Mouse (Mus musculus) ES-E14 (cell line): ENCODE data around the gene Higd1b. TPM values are rescaled to one million over a fixed set of nuclear protein-coding genes. Genes with fewer than 3 reads are reported as not detected.

Source experiments
- DNase-seq: peaks from one replicate; pipeline ENCODE4 v3.0.0-alpha.2; 2013; ENCODE audit warnings: low read depth, low spot score
- H3K27ac ChIP-seq: 2 replicates; pipeline ENCODE4 v1.5.1; 2012; ENCODE audit warnings: low read depth, mild to moderate bottlenecking, low read length, moderate library complexity, mixed read lengths; ENCODE audit not compliant: poor library complexity, insufficient read depth, severe bottlenecking
- H3K36me3 ChIP-seq: 2 replicates; pipeline ENCODE4 v1.6.1; 2012; ENCODE audit warnings: mild to moderate bottlenecking, low read length, moderate library complexity, mixed read lengths; ENCODE audit not compliant: control insufficient read depth, poor library complexity, insufficient read depth, severe bottlenecking
- H3K4me1 ChIP-seq, 2 experiments: fragments of 150-350 bp in 1 of 2; sonication (generic) in 1 of 2; 2 replicates each; pipeline ENCODE4 v1.6.1; 2012; ENCODE audit warnings: low read length in 2 of 2, mild to moderate bottlenecking in 1 of 2, mixed read lengths in 1 of 2; ENCODE audit not compliant: control insufficient read depth in 2 of 2, insufficient read depth in 2 of 2, poor library complexity in 1 of 2
- H3K4me3 ChIP-seq, 2 experiments: fragments of 150-350 bp in 1 of 2; sonication (generic) in 1 of 2; 2 replicates each; pipeline ENCODE4 v1.5.1; 2012; ENCODE audit warnings: low read length in 2 of 2, low read depth in 1 of 2, mild to moderate bottlenecking in 1 of 2, mixed read lengths in 1 of 2; ENCODE audit not compliant: insufficient read depth in 1 of 2, poor library complexity in 1 of 2, severe bottlenecking in 1 of 2
- H3K9ac ChIP-seq: 2 replicates; pipeline ENCODE4 v1.6.1; 2012; ENCODE audit warnings: low read depth, mild to moderate bottlenecking, low read length, mixed read lengths; ENCODE audit not compliant: poor library complexity, insufficient read depth, severe bottlenecking
- H3K9me3 ChIP-seq: fragments of 150-350 bp; sonication (generic); 2 replicates; pipeline ENCODE4 v1.6.1; 2012; ENCODE audit warnings: low read depth, mild to moderate bottlenecking, low read length; ENCODE audit not compliant: control insufficient read depth, insufficient read depth
- CHD2 ChIP-seq: IDR thresholded peaks from 2 replicates; pipeline ENCODE4 v1.6.1; 2014; ENCODE audit warnings: mild to moderate bottlenecking, low read depth, low read length, inconsistent platforms
- HCFC1 ChIP-seq: IDR thresholded peaks from 2 replicates; pipeline ENCODE4 v1.6.1; 2012; ENCODE audit warnings: low read length, inconsistent platforms, borderline replicate concordance; ENCODE audit not compliant: insufficient read depth
- MAFK ChIP-seq: IDR thresholded peaks from 2 replicates; pipeline ENCODE4 v1.6.1; 2014; ENCODE audit warnings: mild to moderate bottlenecking, low read depth, low read length, inconsistent platforms; ENCODE audit not compliant: insufficient read depth
- ZC3H11A ChIP-seq: IDR thresholded peaks from 2 replicates; pipeline ENCODE4 v1.6.1; 2012; ENCODE audit warnings: low read depth, mild to moderate bottlenecking, inconsistent platforms, low read length, borderline replicate concordance
- ZNF384 ChIP-seq: IDR thresholded peaks from 2 replicates; pipeline ENCODE4 v1.6.1; 2012; ENCODE audit warnings: low read depth, low read length, inconsistent platforms
- in situ Hi-C, 2 experiments: fragments of 600-800 bp; cut with MboI; formaldehyde crosslinking; loops; one replicate each; pipeline ENCODE4 v1.15.1; 2025; ENCODE audit warnings: low sequenced_read_pairs in 2 of 2, inconsistent platforms in 1 of 2; ENCODE audit not compliant: unreplicated experiment in 2 of 2
- total RNA-seq: library from RNA; depleted of rRNA; stranded (reverse); fragments of 300-350 nt; gene quantifications from 2 replicates; pipeline ENCODE4 v1.2.3, GENCODE M21; 2012

Higd1b gene
- total RNA-seq, 1 experiment, result 1.0 TPM

- Histone ChIP-seq H3K4me3 (no peak overlapping the region), H3K4me1 (peaks cover 0 to 19% of the 10 kb centered on the region in 2 experiments; a peak in 2 of 4 replicates), H3K9me3 (no peaks in the 10 kb centered on the region), H3K9ac (no peak overlapping the region), H3K36me3 (no peaks in the 10 kb centered on the region), H3K27ac (no peak overlapping the region)
- peak; percentile 82 for TF ChIP-seq ZNF384
- no peak for TF ChIP-seq CHD2
- in situ Hi-C loops, result no loop called here
- no peak for DNase-seq
Observed at GRCm38 (mm10) chr11:102826476-102826875, 9.2 kb upstream of the Higd1b start.

- in situ Hi-C loops, result no loop called here
- Histone ChIP-seq H3K9me3 (no peaks in the 10 kb centered on the region), H3K9ac (no peak overlapping the region), H3K27ac (no peak overlapping the region), H3K4me3 (no peak overlapping the region), H3K36me3 (no peaks in the 10 kb centered on the region), H3K4me1 (peaks cover 0 to 18% of the 10 kb centered on the region in 2 experiments; a peak in 2 of 4 replicates)
- no peak for DNase-seq
- TF ChIP-seq HCFC1 (no peak), MAFK (no peak), ZNF384 (no peak), ZC3H11A (no peak), CHD2 (no peak)
Observed at GRCm38 (mm10) chr11:102827097-102827496, 8.6 kb upstream of the Higd1b start.

- Histone ChIP-seq H3K27ac (no peak overlapping the region), H3K9me3 (no peaks in the 10 kb centered on the region), H3K4me3 (no peak overlapping the region), H3K36me3 (no peaks in the 10 kb centered on the region), H3K4me1 (peaks cover 0 to 19% of the 10 kb centered on the region in 2 experiments; a peak in 2 of 4 replicates), H3K9ac (no peak overlapping the region)
- in situ Hi-C loops, result no loop called here
- DNase-seq, result no peak
- no peak for TF ChIP-seq ZC3H11A
- TF ChIP-seq HCFC1, result no peak
- no peak for TF ChIP-seq MAFK
- TF ChIP-seq ZNF384, result no peak
- no peak for TF ChIP-seq CHD2
Observed at GRCm38 (mm10) chr11:102830276-102830675, 5.4 kb upstream of the Higd1b start.

GRCm38 (mm10) chr11:102832700-102833297 is 2.9 kb upstream of the Higd1b start:
- in situ Hi-C loops, result no loop called here
- TF ChIP-seq CHD2 (no peak), ZC3H11A (no peak), ZNF384 (no peak), HCFC1 (no peak), MAFK (no peak)
- H3K9ac ChIP-seq, result no peak overlapping the region; the same call in 1 of the 2 replicates
- H3K27ac ChIP-seq, result no peak overlapping the region
- H3K4me1 ChIP-seq, result peaks cover 0 to 9% of the 10 kb centered on the region in 2 experiments; a peak in 2 of 4 replicates
- H3K36me3 ChIP-seq, result peaks cover 18% of the 10 kb centered on the region
- no peak for DNase-seq
- H3K4me3 ChIP-seq, result no peak overlapping the region
- no peaks in the 10 kb centered on the region for H3K9me3 ChIP-seq

- TF ChIP-seq ZNF384, result no peak
- TF ChIP-seq ZC3H11A, result no peak
- TF ChIP-seq MAFK, result no peak
- TF ChIP-seq HCFC1, result no peak
- TF ChIP-seq CHD2, result no peak
- no peaks in the 10 kb centered on the region for H3K9me3 ChIP-seq
- DNase-seq, result no peak
- no peak overlapping the region for H3K9ac ChIP-seq
- H3K36me3 ChIP-seq, result peaks cover 32% of the 10 kb centered on the region
- no peak overlapping the region for H3K4me3 ChIP-seq
- H3K4me1 ChIP-seq, result peaks cover 0 to 7% of the 10 kb centered on the region in 2 experiments; a peak in 1 of 4 replicates
- in situ Hi-C loops, result no loop called here
- no peak overlapping the region for H3K27ac ChIP-seq
Observed at GRCm38 (mm10) chr11:102834219-102834618, 1.4 kb upstream of the Higd1b start.
